Mouse (Mus musculus) liver, adult 2 months (tissue): Measurements from ENCODE around the gene Ccdc184. TPM values are rescaled to one million over a fixed set of nuclear protein-coding genes. Genes with fewer than 3 reads are reported as not detected.

Experiments
- DNase-seq: peaks from one replicate; pipeline ENCODE4 v3.0.0-alpha.2; 2011; ENCODE audit warnings: low read depth, low spot score; ENCODE audit errors: extremely low read depth
- H3K27ac ChIP-seq: fragments of 200-500 bp; replicated peaks from 2 replicates; pipeline ENCODE4 v1.5.1; 2012; ENCODE audit warnings: low read depth, mild to moderate bottlenecking, control low read depth, inconsistent platforms, low read length; ENCODE audit not compliant: insufficient read depth
- H3K27me3 ChIP-seq: fragments of 200-500 bp; 2 replicates; pipeline ENCODE4 v1.6.1; 2012; ENCODE audit warnings: mild to moderate bottlenecking, moderate library complexity, low read length, inconsistent platforms; ENCODE audit not compliant: control insufficient read depth, insufficient read depth
- H3K36me3 ChIP-seq: fragments of 200-500 bp; 2 replicates; pipeline ENCODE4 v1.6.1; 2012; ENCODE audit warnings: low read length, inconsistent platforms; ENCODE audit not compliant: control insufficient read depth, insufficient read depth
- H3K4me1 ChIP-seq: fragments of 200-500 bp; 2 replicates; pipeline ENCODE4 v1.6.1; 2011; ENCODE audit warnings: low read length; ENCODE audit not compliant: control insufficient read depth, insufficient read depth
- H3K4me3 ChIP-seq: fragments of 200-500 bp; 2 replicates; pipeline ENCODE4 v1.5.1; 2011; ENCODE audit warnings: low read depth, mild to moderate bottlenecking, control low read depth, low read length, moderate library complexity; ENCODE audit not compliant: insufficient read depth
- H3K79me2 ChIP-seq: fragments of 200-500 bp; 2 replicates; pipeline ENCODE4 v1.6.1; 2012; ENCODE audit warnings: inconsistent platforms, mild to moderate bottlenecking, low read length, moderate library complexity; ENCODE audit not compliant: control insufficient read depth, insufficient read depth
- H3K9ac ChIP-seq: fragments of 200-500 bp; 2 replicates; pipeline ENCODE4 v1.6.1; 2012; ENCODE audit warnings: low read depth, mild to moderate bottlenecking, control low read depth, inconsistent platforms, low read length
- CTCF ChIP-seq: fragments of 200-500 bp; IDR thresholded peaks from 2 replicates; pipeline ENCODE4 v1.5.1; 2011; ENCODE audit warnings: low read depth, low read length, control low read depth
- POLR2A ChIP-seq: fragments of 200-500 bp; IDR thresholded peaks from 2 replicates; pipeline ENCODE4 v1.6.1; 2011; ENCODE audit warnings: low read length, control low read depth; ENCODE audit not compliant: insufficient read depth; ENCODE audit errors: extremely low read depth
- WGBS: fragments of 180-500 bp; shearing (Covaris S2); methylation state at CpG from one replicate; pipeline ENCODE4 v1.1.7; 2018; 5-methylcytosine and 5-hydroxymethylcytosine counted together
- polyA plus RNA-seq: library from polyadenylated mRNA; depleted of rRNA; stranded (reverse); fragments of >200 nt; gene quantifications from 2 replicates; pipeline ENCODE4 v1.2.3, GENCODE M21; 2012; rRNA removed
- total RNA-seq: library from RNA; depleted of rRNA; stranded (reverse); fragments of >200 nt; gene quantifications from 2 replicates; pipeline ENCODE4 v1.2.3, GENCODE M21; 2014; rRNA removed

Gene Ccdc184
- not detected in 2 replicates for total RNA-seq
- polyA plus RNA-seq = not detected in 2 replicates

DNA sequence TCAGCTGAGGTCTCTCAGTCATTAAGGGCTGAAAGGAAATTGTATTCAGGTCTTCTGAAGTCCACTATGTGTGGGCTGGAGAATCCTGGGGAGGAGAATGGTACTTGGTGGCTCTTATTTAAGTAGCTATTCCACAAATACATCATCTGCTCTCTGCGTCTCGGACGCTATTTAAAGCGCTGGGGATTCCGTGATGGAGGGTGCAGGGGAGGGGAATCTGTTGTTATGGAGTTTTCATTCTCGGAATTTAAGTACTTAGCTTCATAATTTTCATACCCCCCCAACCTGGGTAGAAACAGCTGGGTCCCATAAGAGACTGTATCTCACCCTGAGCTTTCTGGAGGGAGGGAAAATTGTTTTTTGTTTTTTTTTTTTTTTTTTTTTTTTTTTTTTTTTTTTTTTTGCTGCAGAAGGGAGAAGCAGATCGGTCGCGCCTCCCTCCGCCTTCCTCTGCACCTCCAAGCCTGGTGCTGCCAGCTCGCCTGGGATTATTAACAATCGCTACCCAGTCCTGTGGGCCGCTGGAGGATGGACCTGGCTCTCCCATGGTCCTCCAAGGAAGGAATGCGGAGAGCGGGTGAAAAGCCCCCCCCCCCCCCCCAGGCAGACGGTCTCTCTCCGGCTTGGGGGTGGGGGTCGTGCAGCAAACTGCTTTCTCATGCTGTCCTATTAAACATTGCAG is at the start of gene Ccdc184:
Gene Ccdc184 (plus strand): TSS at position 196 of the 682 bp plus-strand sequence.
- Histone ChIP-seq H3K9ac (no peak within 1 kb of the TSS), H3K27me3 (peaks cover 19% of the 10 kb centered on the region), H3K4me3 (no peak within 1 kb of the TSS), H3K27ac (no peak within 1 kb of the TSS), H3K79me2 (no peaks in the 10 kb centered on the region), H3K36me3 (no peaks in the 10 kb centered on the region), H3K4me1 (no peaks in the 10 kb centered on the region)
- WGBS = 10% methylated on average over 18 of the region's 18 CpGs
- TF ChIP-seq CTCF (no peak), POLR2A (no peak)
- no peak for DNase-seq

DNA sequence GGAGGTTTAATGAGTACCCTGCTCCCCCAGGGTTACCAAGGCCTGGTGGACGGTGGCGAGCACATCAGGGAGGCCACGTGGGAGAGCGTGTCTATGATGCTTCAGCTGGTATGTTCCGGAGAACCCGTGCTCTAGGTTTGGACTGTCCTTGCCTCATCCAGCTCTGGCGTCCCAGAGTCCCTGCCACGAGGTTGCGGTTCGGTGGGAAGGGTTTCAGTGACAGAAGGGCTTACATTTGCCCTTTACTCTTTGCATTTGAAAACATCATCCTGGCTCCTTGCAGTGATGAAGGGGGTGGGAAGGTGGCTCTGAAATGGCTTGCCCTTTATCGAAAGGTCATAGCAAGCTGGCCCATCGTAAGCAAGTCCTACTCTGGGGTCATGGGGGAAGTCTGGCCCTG is 47.6 kb upstream of the Ccdc184 start:
- Histone ChIP-seq H3K4me3 (no peak overlapping the region), H3K9ac (no peak overlapping the region), H3K4me1 (no peaks in the 10 kb centered on the region), H3K27me3 (no peaks in the 10 kb centered on the region), H3K79me2 (no peaks in the 10 kb centered on the region), H3K27ac (no peak overlapping the region), H3K36me3 (peaks cover 6% of the 10 kb centered on the region; the same call in 1 of the 2 replicates)
- no peak for DNase-seq
- WGBS = 90% methylated on average over 12 of the region's 12 CpGs
- TF ChIP-seq CTCF (no peak), POLR2A (no peak)

GRCm38 (mm10) chr15:98120831-98121230 is 46.1 kb upstream of the Ccdc184 start:
- Histone ChIP-seq H3K4me3 (no peak overlapping the region), H3K27me3 (no peaks in the 10 kb centered on the region), H3K79me2 (no peaks in the 10 kb centered on the region), H3K27ac (no peak overlapping the region), H3K36me3 (peaks cover 6% of the 10 kb centered on the region; the same call in 1 of the 2 replicates), H3K4me1 (no peaks in the 10 kb centered on the region), H3K9ac (no peak overlapping the region)
- DNase-seq = no peak
- 95% methylated on average over 20 of the region's 20 CpGs for WGBS
- TF ChIP-seq CTCF (no peak), POLR2A (no peak)

- Histone ChIP-seq H3K79me2 (no peaks in the 10 kb centered on the region), H3K4me1 (no peaks in the 10 kb centered on the region), H3K9ac (no peak overlapping the region), H3K27me3 (no peaks in the 10 kb centered on the region), H3K36me3 (peaks cover 23% of the 10 kb centered on the region), H3K4me3 (no peak overlapping the region), H3K27ac (no peak overlapping the region)
- TF ChIP-seq CTCF = no peak
- no peak for TF ChIP-seq POLR2A
- WGBS = 94% methylated on average over 4 of the region's 4 CpGs
- no peak for DNase-seq
Observed at GRCm38 (mm10) chr15:98131001-98131400, 36.0 kb upstream of the Ccdc184 start.

DNA sequence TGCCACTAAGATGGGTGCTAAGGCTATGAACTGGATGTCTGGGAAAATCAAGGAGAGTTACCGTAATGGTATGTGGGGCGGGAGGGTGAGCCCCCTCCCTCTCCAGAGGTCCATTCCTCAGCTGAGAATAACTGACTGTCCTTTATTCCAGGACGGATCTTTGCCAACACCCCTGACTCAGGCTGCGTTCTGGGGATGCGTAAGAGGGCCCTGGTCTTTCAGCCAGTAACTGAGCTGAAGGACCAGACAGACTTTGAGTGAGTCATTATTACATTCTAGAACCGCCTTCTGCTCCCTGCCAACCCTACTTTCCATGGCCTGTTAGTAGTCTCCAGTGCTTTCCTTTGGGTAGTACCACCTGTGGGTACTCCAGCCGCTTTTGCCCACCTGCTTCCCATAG is 35.5 kb upstream of the Ccdc184 start:
- Histone ChIP-seq H3K4me1 (no peaks in the 10 kb centered on the region), H3K9ac (no peak overlapping the region), H3K79me2 (no peaks in the 10 kb centered on the region), H3K27me3 (no peaks in the 10 kb centered on the region), H3K27ac (no peak overlapping the region), H3K36me3 (peaks cover 25% of the 10 kb centered on the region), H3K4me3 (no peak overlapping the region)
- 94% methylated on average over 7 of the region's 7 CpGs for WGBS
- no peak for DNase-seq
- TF ChIP-seq POLR2A = no peak
- no peak for TF ChIP-seq CTCF

GRCm38 (mm10) chr15:98131942-98132655 is 34.9 kb upstream of the Ccdc184 start:
- H3K4me3 ChIP-seq = no peak overlapping the region
- no peaks in the 10 kb centered on the region for H3K4me1 ChIP-seq
- H3K27ac ChIP-seq = no peak overlapping the region
- H3K27me3 ChIP-seq = no peaks in the 10 kb centered on the region
- DNase-seq = no peak
- 91% methylated on average over 15 of the region's 15 CpGs for WGBS
- TF ChIP-seq CTCF (no peak), POLR2A (no peak)
- peaks cover 25% of the 10 kb centered on the region for H3K36me3 ChIP-seq
- no peaks in the 10 kb centered on the region for H3K79me2 ChIP-seq
- H3K9ac ChIP-seq = no peak overlapping the region
